Mouse (Mus musculus): Measurements from ENCODE around the gene Kif26b. TPM values are rescaled to one million over a fixed set of nuclear protein-coding genes. Genes with fewer than 3 reads are reported as not detected.
A peak's percentile ranks its signal among the peaks of the same experiment; 100 is the strongest.

The Kif26b gene
- polyA plus RNA-seq, 1 experiment = 0.28 TPM

- TF ChIP-seq POLR2A (IDR thresholded peaks at IDR 0.05; ENCODE audit: low read depth, low read length) (no peak), CTCF (IDR thresholded peaks at IDR 0.05; ENCODE audit: extremely low read depth, insufficient read length, insufficient replicate concordance, low read depth, low read length) (no peak)
- no peak overlapping the region for H3K4me3 ChIP-seq (ENCODE audit: low read depth, low read length)
- H3K36me3 ChIP-seq (ENCODE audit: control insufficient read depth, insufficient read depth, low read length) = no peaks in the 10 kb centered on the region
- no peak overlapping the region for H3K27ac ChIP-seq (ENCODE audit: insufficient read depth, low read depth, low read length)
- H3K4me1 ChIP-seq (ENCODE audit: control insufficient read depth, insufficient read depth, insufficient read length, low read length) = peaks cover 2% of the 10 kb centered on the region
- H3K27me3 ChIP-seq (ENCODE audit: control insufficient read depth, insufficient read depth, low read length) = no peaks in the 10 kb centered on the region
- WGBS = 78% methylated on average over 5 of the region's 5 CpGs
Observed at GRCm38 (mm10) chr1:178522389-178522788, 6.5 kb upstream of the Kif26b start.

- WGBS = 34% methylated on average over 5 of the region's 5 CpGs
- TF ChIP-seq POLR2A (IDR thresholded peaks at IDR 0.05; ENCODE audit: low read depth, low read length) (no peak), CTCF (IDR thresholded peaks at IDR 0.05; ENCODE audit: extremely low read depth, insufficient read length, insufficient replicate concordance, low read depth, low read length) (no peak)
Observed at GRCm38 (mm10) chr1:178523152-178523551, 5.8 kb upstream of the Kif26b start.

GRCm38 (mm10) chr1:178527185-178527546, 1.8 kb upstream of the Kif26b start:
- peak overlapping the region; percentile 64 for H3K4me3 ChIP-seq (ENCODE audit: low read depth, low read length)
- TF ChIP-seq POLR2A (IDR thresholded peaks at IDR 0.05; ENCODE audit: low read depth, low read length) (no peak), CTCF (IDR thresholded peaks at IDR 0.05; ENCODE audit: extremely low read depth, insufficient read length, insufficient replicate concordance, low read depth, low read length) (peak; percentile 92; the same call in 1 of the 2 replicates)
- no peak overlapping the region for H3K27ac ChIP-seq (ENCODE audit: insufficient read depth, low read depth, low read length)
- WGBS = 1% methylated on average over 21 of the region's 21 CpGs
- H3K36me3 ChIP-seq (ENCODE audit: control insufficient read depth, insufficient read depth, low read length) = no peaks in the 10 kb centered on the region
- H3K4me1 ChIP-seq (ENCODE audit: control insufficient read depth, insufficient read depth, insufficient read length, low read length) = peaks cover 24% of the 10 kb centered on the region
- H3K27me3 ChIP-seq (ENCODE audit: control insufficient read depth, insufficient read depth, low read length) = peaks cover 28% of the 10 kb centered on the region

More at GRCm38 (mm10) chr1:178523152-178523551, 5.8 kb upstream of the Kif26b start:
- Histone ChIP-seq H3K36me3 (ENCODE audit: control insufficient read depth, insufficient read depth, low read length) (no peaks in the 10 kb centered on the region), H3K27me3 (ENCODE audit: control insufficient read depth, insufficient read depth, low read length) (peaks cover 5% of the 10 kb centered on the region; the same call in 1 of the 2 replicates), H3K4me1 (ENCODE audit: control insufficient read depth, insufficient read depth, insufficient read length, low read length) (peaks cover 6% of the 10 kb centered on the region), H3K27ac (ENCODE audit: insufficient read depth, low read depth, low read length) (no peak overlapping the region), H3K4me3 (ENCODE audit: low read depth, low read length) (no peak overlapping the region)

- TF ChIP-seq POLR2A (IDR thresholded peaks at IDR 0.05; ENCODE audit: low read depth, low read length) (no peak), CTCF (IDR thresholded peaks at IDR 0.05; ENCODE audit: extremely low read depth, insufficient read length, insufficient replicate concordance, low read depth, low read length) (no peak)
- Histone ChIP-seq H3K4me3 (ENCODE audit: low read depth, low read length) (peak overlapping the region; percentile 64), H3K27ac (ENCODE audit: insufficient read depth, low read depth, low read length) (no peak overlapping the region), H3K36me3 (ENCODE audit: control insufficient read depth, insufficient read depth, low read length) (no peaks in the 10 kb centered on the region), H3K4me1 (ENCODE audit: control insufficient read depth, insufficient read depth, insufficient read length, low read length) (peaks cover 24% of the 10 kb centered on the region), H3K27me3 (ENCODE audit: control insufficient read depth, insufficient read depth, low read length) (peaks cover 28% of the 10 kb centered on the region)
- WGBS = under 1% methylated on average over 59 of the region's 59 CpGs
Observed at GRCm38 (mm10) chr1:178527547-178528361, 1.2 kb upstream of the Kif26b start.

- peak overlapping the region; percentile 64 for H3K4me3 ChIP-seq (ENCODE audit: low read depth, low read length)
- whole genome bisulfite sequencing = 2% methylated on average over 38 of the region's 38 CpGs
- TF ChIP-seq CTCF (IDR thresholded peaks at IDR 0.05; ENCODE audit: extremely low read depth, insufficient read length, insufficient replicate concordance, low read depth, low read length) = no peak
- no peak for TF ChIP-seq POLR2A (IDR thresholded peaks at IDR 0.05; ENCODE audit: low read depth, low read length)
- no peaks in the 10 kb centered on the region for H3K36me3 ChIP-seq (ENCODE audit: control insufficient read depth, insufficient read depth, low read length)
- H3K27me3 ChIP-seq (ENCODE audit: control insufficient read depth, insufficient read depth, low read length) = peaks cover 28% of the 10 kb centered on the region
- no peak overlapping the region for H3K27ac ChIP-seq (ENCODE audit: insufficient read depth, low read depth, low read length)
- H3K4me1 ChIP-seq (ENCODE audit: control insufficient read depth, insufficient read depth, insufficient read length, low read length) = peaks cover 24% of the 10 kb centered on the region
Observed at GRCm38 (mm10) chr1:178529512-178530300, 781 bp downstream of the Kif26b start.

- Histone ChIP-seq H3K36me3 (ENCODE audit: control insufficient read depth, insufficient read depth, low read length) (no peaks in the 10 kb centered on the region), H3K4me3 (ENCODE audit: low read depth, low read length) (peak overlapping the region; percentile 64), H3K27me3 (ENCODE audit: control insufficient read depth, insufficient read depth, low read length) (peaks cover 28% of the 10 kb centered on the region), H3K27ac (ENCODE audit: insufficient read depth, low read depth, low read length) (no peak overlapping the region), H3K4me1 (ENCODE audit: control insufficient read depth, insufficient read depth, insufficient read length, low read length) (peaks cover 24% of the 10 kb centered on the region)
- under 1% methylated on average over 62 of the region's 62 CpGs for WGBS
- TF ChIP-seq POLR2A (IDR thresholded peaks at IDR 0.05; ENCODE audit: low read depth, low read length) = no peak
- TF ChIP-seq CTCF (IDR thresholded peaks at IDR 0.05; ENCODE audit: extremely low read depth, insufficient read length, insufficient replicate concordance, low read depth, low read length) = peak; percentile 58
Observed at GRCm38 (mm10) chr1:178530301-178531078, 1.6 kb downstream of the Kif26b start.
